Mouse (Mus musculus) bone marrow, adult 2 months (tissue): ENCODE results near the gene Msx2.

ENCODE experiments used
- CTCF ChIP-seq: fragments of 200-500 bp; IDR thresholded peaks from 2 replicates; pipeline ENCODE4 v1.5.1; 2011; ENCODE audit warnings: low read length, control low read depth; ENCODE audit not compliant: control insufficient read depth, insufficient read depth
- POLR2A ChIP-seq: fragments of 200-500 bp; IDR thresholded peaks from 2 replicates; pipeline ENCODE4 v1.6.1; 2011; ENCODE audit warnings: low read depth, mild to moderate bottlenecking, control low read depth, low read length, borderline replicate concordance; ENCODE audit not compliant: control insufficient read depth

DNA sequence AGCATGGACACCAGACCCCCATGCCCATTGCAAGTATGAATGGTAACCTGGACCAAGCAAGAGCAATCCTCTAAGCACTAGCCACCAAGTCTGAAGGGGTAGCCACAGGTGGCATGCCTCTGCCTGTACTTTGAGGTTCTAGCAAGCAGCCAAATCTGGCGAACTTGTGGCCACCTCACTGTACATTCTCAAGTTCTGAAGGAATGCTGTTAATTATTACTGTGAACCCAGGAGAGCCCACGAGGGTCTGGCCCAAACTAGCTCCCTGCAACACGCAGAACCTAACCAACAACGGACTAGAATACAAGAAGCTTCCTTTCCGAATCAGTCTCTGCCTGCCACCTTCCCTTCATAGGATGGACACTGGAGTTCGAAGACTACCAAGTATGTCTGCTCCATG lies 1.5 kb downstream of the Msx2 start:
- TF ChIP-seq POLR2A (no peak), CTCF (no peak)
